Mouse (Mus musculus) ES-Bruce4 (cell line): ENCODE results near the gene Pigp.

Source experiments
- CTCF ChIP-seq: IDR thresholded peaks from one replicate; pipeline ENCODE4 v1.8.1; 2011; ENCODE audit warnings: low read depth, low read length
- EP300 ChIP-seq: IDR thresholded peaks from 2 replicates; pipeline ENCODE4 v1.6.1; 2011; ENCODE audit warnings: low read depth, low read length; ENCODE audit not compliant: insufficient read depth
- POLR2A ChIP-seq: IDR thresholded peaks from one replicate; pipeline ENCODE4 v1.8.1; 2011; ENCODE audit warnings: low read length; ENCODE audit not compliant: insufficient read depth

DNA sequence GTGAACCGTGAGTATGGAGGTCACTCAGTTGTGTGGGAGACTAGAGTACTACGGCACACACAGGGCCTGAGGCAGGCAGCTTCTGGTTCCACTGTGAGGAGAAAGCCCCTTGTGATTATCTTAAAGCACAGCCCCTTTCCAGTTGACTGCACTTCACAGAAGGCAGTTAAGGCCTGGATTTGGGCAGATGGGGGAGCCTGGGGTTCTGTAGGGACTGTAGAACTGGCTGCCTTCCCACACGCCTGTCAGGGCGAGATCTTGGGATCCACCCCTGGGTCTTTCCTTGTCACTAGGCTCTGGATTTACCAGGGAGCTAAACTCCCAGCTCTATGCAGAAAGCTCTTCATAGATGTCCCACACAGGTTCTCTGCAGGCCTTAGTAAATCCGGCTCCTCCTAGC lies 41.2 kb downstream of the Pigp start:
- TF ChIP-seq CTCF, result no peak
- no peak for TF ChIP-seq EP300
- TF ChIP-seq POLR2A, result no peak
